Mouse (Mus musculus): ENCODE data around the gene Fbxo46.

GRCm38 (mm10) chr7:19157160-19157800 is 37.6 kb downstream of the Fbxo46 start:
- peak; percentile 92 for TF ChIP-seq CTCF (IDR thresholded peaks at IDR 0.05; ENCODE audit: low read depth, low read length)
- no peak for TF ChIP-seq POLR2A (IDR thresholded peaks at IDR 0.05; ENCODE audit: extremely low read depth, insufficient read depth, low read length)
